Mouse (Mus musculus) stomach, postnatal 0 days (tissue): Measurements from ENCODE around the gene Ifitm7.

ENCODE experiments used
- CTCF ChIP-seq: IDR thresholded peaks from 2 replicates; pipeline ENCODE4 v1.5.1; 2016; ENCODE audit warnings: antibody characterized with exemption, low read depth, mild to moderate bottlenecking, moderate library complexity
- EP300 ChIP-seq: optimal IDR thresholded peaks from 2 replicates; pipeline ENCODE3; 2016; ENCODE audit warnings: antibody characterized with exemption

GRCm38 (mm10) chr16:13951245-13951644 is 35.4 kb downstream of the Ifitm7 start:
- TF ChIP-seq CTCF (no peak), EP300 (no peak)
